Mouse (Mus musculus): ENCODE data around the gene Ebp.

DNA sequence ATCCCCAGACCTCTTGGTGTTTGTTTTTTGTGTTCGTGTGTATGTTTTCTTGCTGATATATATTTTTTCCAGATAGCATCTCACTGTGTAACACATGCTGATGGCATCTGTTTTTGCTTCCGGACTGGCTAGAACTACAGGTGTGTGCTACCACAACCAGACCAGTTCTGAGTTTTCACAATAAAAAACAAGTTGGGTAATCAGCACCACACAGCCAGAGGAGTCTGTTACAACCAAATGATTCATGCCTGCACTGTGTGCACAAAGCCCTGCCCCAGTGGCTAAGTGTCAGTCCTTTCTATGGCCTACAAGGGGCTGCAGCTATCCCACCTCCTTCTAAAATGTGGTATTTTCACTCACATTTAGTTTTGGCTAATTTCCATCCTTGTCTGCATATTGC lies 43.4 kb upstream of the Ebp start:
- TF ChIP-seq SRF (IDR thresholded peaks at IDR 0.05; ENCODE audit: control insufficient read depth, insufficient read length, low read depth) (no peak), POLR2A (IDR thresholded peaks at IDR 0.05; ENCODE audit: insufficient read length, low read depth) (no peak), REST (IDR thresholded peaks at IDR 0.05; ENCODE audit: insufficient read depth, insufficient read length) (no peak), MAX (IDR thresholded peaks at IDR 0.05; ENCODE audit: low read depth) (no peak), CEBPB (IDR thresholded peaks at IDR 0.05; ENCODE audit: insufficient read depth, poor library complexity, severe bottlenecking) (no peak), E2F4 (IDR thresholded peaks at IDR 0.05; ENCODE audit: insufficient read depth) (no peak), MYOD1 (IDR thresholded peaks at IDR 0.05; ENCODE audit: control insufficient read depth in 1 of 3, insufficient read length in 2 of 3, low read depth in 2 of 3) (no peak), TCF3 (IDR thresholded peaks at IDR 0.05; ENCODE audit: insufficient read length, low read depth) (no peak)
